Mouse (Mus musculus) cerebellum, postnatal 10 days (tissue): ENCODE measurements around the gene Sdf2l1.

Experiments used
- DNase-seq, 2 experiments: peaks; one replicate each; pipeline ENCODE4 v3.0.0; 2021; ENCODE audit warnings: mixed read lengths in 2 of 2

The Sdf2l1 gene

GRCm38 (mm10) chr16:17121569-17121968, 10.6 kb downstream of the Sdf2l1 start:
- DNase-seq, result no peak

- DNase-seq, result no peak
These were observed 14.8 kb downstream of the Sdf2l1 start for GRCm38 (mm10) chr16:17117309-17117799.

GRCm38 (mm10) chr16:17110771-17111743, 21.1 kb downstream of the Sdf2l1 start, which contains the start of gene Ppil2:
TSS of gene Ppil2 (minus strand) at chr16:17111257.
- peak; percentile 78 to 81 for DNase-seq

- DNase-seq, result no peak
These were observed 27.6 kb downstream of the Sdf2l1 start for GRCm38 (mm10) chr16:17104600-17104999.

GRCm38 (mm10) chr16:17102630-17103220, 29.5 kb downstream of the Sdf2l1 start:
- peak; percentile 42 to 53 for DNase-seq

GRCm38 (mm10) chr16:17096938-17097337, 35.2 kb downstream of the Sdf2l1 start:
- DNase-seq, result no peak

GRCm38 (mm10) chr16:17088346-17088745, 43.8 kb downstream of the Sdf2l1 start:
- DNase-seq, result peak; percentile 44 to 46

- DNase-seq, result no peak
These were observed 45.5 kb downstream of the Sdf2l1 start for GRCm38 (mm10) chr16:17086669-17087193.

GRCm38 (mm10) chr16:17086241-17086640, 45.9 kb downstream of the Sdf2l1 start:
- no peak for DNase-seq

GRCm38 (mm10) chr16:17085636-17086035, 46.5 kb downstream of the Sdf2l1 start:
- no peak for DNase-seq

GRCm38 (mm10) chr16:17082121-17082792, 49.9 kb downstream of the Sdf2l1 start:
- no peak for DNase-seq
